Mouse (Mus musculus) megakaryocyte, embryonic 14.5 days (primary cell): ENCODE measurements around the gene Golga5.

Source experiments
- FLI1 ChIP-seq: IDR thresholded peaks from 2 replicates; pipeline ENCODE4 v1.6.1; 2012; ENCODE audit warnings: low read length, inconsistent platforms, mixed read lengths
- GATA1 ChIP-seq: IDR thresholded peaks from 3 replicates; pipeline ENCODE4 v1.6.1; 2012; ENCODE audit warnings: mixed read lengths, low read length, inconsistent platforms, borderline replicate concordance

DNA sequence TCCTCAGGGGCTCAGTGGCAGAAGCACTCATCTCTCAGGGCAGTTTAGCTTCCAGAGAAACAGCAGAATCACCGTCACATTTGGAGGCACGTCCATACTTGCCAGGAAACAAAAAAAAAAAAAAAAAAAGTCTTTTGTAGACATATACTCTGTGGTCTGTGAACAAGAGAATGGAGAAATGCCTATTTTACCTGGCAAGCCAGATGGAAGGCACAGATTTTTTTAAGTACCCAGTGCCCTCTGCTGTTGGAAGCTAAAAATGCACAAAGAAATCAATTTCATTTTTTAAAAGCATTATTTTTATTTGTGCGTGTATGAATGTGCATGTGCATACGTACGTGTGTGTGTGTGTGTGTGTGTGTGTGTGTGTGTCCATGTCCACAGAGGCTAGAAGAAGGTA is 7.8 kb upstream of the Golga5 start:
- TF ChIP-seq GATA1 (no peak), FLI1 (no peak)
